Mouse (Mus musculus): ENCODE results near the gene Epb41. TPM values are rescaled to one million over a fixed set of nuclear protein-coding genes. Genes with fewer than 3 reads are reported as not detected.

Gene Epb41
- total RNA-seq, 1 experiment from 2014 or later, result 190 TPM

DNA sequence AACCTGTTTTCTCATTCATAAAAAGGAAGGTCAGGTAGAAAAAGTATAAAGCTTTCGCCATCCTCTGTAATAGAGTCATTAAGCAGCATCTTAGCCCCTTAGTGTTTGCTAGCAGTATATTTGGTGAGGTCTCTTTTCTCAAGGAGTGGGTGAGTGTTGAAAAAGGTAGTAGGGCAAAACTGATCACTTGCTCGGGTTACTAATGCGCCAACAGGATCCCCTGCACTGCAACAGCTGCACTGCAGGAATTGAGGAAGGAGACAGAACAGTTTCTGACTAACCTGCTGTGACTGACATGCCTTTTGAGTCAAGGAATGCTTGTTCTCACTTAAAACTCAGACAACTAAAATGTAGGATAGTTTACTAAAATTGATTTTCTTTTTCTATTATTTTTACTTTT is 199.9 kb downstream of the Epb41 start:
- ATAC-seq (ENCODE audit: extremely low read depth, insufficient number of reproducible peaks, low FRiP score, poor library complexity, severe bottlenecking), result no peak

DNA sequence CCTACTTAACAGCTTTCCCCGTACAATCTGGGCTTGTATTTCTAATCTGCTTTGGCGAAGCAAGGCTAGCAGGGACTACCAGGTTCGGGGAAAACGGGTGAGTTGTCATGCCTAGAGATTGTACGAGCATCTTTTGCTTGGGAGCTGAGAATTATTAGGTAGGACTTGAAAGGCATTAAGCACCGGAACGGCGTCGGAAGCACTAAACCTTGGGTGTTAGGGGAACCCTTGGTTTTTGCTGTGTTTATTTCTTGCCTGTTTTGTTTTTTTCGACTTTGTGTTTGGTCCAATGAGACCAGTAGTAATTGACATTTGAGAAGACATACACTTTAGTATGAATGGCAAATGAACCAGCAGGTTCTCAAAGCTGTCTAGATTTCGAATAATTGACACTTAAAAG is 200.6 kb downstream of the Epb41 start:
- no peak for ATAC-seq (ENCODE audit: extremely low read depth, insufficient number of reproducible peaks, low FRiP score, poor library complexity, severe bottlenecking)

DNA sequence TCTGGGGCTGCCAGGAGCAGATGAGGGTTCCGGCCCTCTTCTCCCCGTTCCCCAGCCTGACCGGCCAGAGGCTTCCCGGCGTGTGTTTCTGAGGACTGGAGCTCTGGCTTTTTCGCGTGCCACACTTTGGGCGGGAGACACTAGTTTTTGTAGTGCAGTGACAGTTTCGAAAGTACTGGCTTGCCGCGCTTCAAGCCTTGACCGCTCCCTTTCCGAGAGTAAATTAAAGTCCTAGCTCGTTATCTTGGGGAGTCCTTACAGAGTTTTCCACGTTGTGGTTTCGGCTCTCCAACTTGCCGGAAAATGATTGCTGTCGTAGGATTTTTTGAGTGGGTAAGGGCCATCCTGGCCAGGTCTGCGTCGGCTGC is 201.0 kb downstream of the Epb41 start:
- ATAC-seq (ENCODE audit: extremely low read depth, insufficient number of reproducible peaks, low FRiP score, poor library complexity, severe bottlenecking), result no peak

Other genes with a start within 250 kb of the Epb41 start
- not detected in 2 replicates for gene Ptpru, start 237.0 kb downstream of the Epb41 start, total RNA-seq (2017)
- 10.5 and 15.0 TPM in 2 replicates for gene Mecr, start 231.9 kb downstream of the Epb41 start, total RNA-seq (2017)
- gene Srsf4, start 201.7 kb downstream of the Epb41 start, total RNA-seq (2017), result 65.4 and 66.6 TPM in 2 replicates
- gene Tmem200b, start 153.6 kb downstream of the Epb41 start, total RNA-seq (2017), result not detected in 2 replicates
- 0.49 and 0.70 TPM in 2 replicates for gene Gm10300, start 624 bp downstream of the Epb41 start, total RNA-seq (2017)
- gene Oprd1, start 69.2 kb upstream of the Epb41 start, total RNA-seq (2017), result not detected in 2 replicates
- gene Ythdf2, start 137.0 kb upstream of the Epb41 start, total RNA-seq (2017), result 40.9 and 56.7 TPM in 2 replicates
- gene Gmeb1, start 186.3 kb upstream of the Epb41 start, total RNA-seq (2017), result 29.1 and 37.3 TPM in 2 replicates
- 28.3 and 47.9 TPM in 2 replicates for gene Taf12, start 199.1 kb upstream of the Epb41 start, total RNA-seq (2017)
- not detected in 2 replicates for gene Rab42, start 228.1 kb upstream of the Epb41 start, total RNA-seq (2017)